16 mouse cellular contexts compared by ENCODE assay signal in the genomic region with DNA sequence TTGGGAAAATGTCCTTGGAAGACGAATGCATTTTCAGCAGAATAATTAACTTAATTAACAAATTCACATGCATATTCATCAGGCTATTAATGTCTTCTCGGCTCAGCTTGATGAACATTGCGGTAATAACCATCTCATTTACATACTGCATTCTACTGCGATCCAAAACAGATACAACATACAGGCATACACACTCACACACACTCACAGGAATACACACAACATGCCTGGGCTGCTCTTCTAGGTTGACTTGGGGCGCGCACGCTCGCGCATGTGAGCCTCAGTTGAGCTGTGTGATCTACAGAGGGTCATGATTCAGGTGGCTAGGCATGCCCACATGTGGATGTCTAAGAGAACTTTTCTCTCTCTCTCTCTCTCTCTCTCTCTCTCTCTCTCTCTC. TPM values are rescaled to one million over a fixed set of nuclear protein-coding genes. Genes with fewer than 3 reads are reported as not detected.
DNase-seq lines count a peak whose midpoint lies in the region; ATAC-seq and TF ChIP-seq lines count a peak whose summit lies in the region.
"Had no signal": no experiment of that assay in that cellular context is flagged by ENCODE, and none has a peak within 500 bp of the region (broad histone marks: within the 10 kb centered on the region; RNA-seq: fewer than 3 reads in every experiment).

No protein-coding gene starts in this region.

- H3K36me3 ChIP-seq in heart, embryonic 12.5 days = peaks cover 18% of the 10 kb centered on the region
- H3K36me3 ChIP-seq in midbrain, embryonic 10.5 days = peaks cover 22% of the 10 kb centered on the region
- no peaks in the 10 kb centered on the region for H3K36me3 ChIP-seq in midbrain, embryonic 11.5 days (ENCODE audit: control insufficient read depth, insufficient read depth, low read length)
- H3K36me3 ChIP-seq in forebrain, postnatal 0 days (ENCODE audit: insufficient read depth) = 0 out of 2 replicates have a peak, but pooled peaks cover 4% of the 10 kb centered on the region
- H3K36me3 ChIP-seq in neural tube, embryonic 14.5 days (ENCODE audit: control insufficient read depth, insufficient read depth, low read length) = no peaks in the 10 kb centered on the region

- H3K27ac ChIP-seq in heart, embryonic 12.5 days (ENCODE audit: poor library complexity, severe bottlenecking) = no peak overlapping the region
- H3K27ac ChIP-seq in midbrain, embryonic 10.5 days (replicated peaks) = no peak overlapping the region
- no peak overlapping the region for H3K27ac ChIP-seq in midbrain, embryonic 11.5 days (ENCODE audit: low read depth, low read length)
- peak overlapping the region; percentile 89 for H3K27ac ChIP-seq in forebrain, postnatal 0 days (ENCODE audit: low read depth, low read length)
- H3K27ac ChIP-seq in neural tube, embryonic 14.5 days (ENCODE audit: low read depth, low read length) = peak overlapping the region; percentile 72

- H3K9ac ChIP-seq in heart, embryonic 12.5 days = no peak overlapping the region; the same call in 1 of the 2 replicates
- H3K9ac ChIP-seq in midbrain, embryonic 11.5 days (ENCODE audit: low read length) = no peak overlapping the region
- no peak overlapping the region for H3K9ac ChIP-seq in forebrain, postnatal 0 days
- no peak overlapping the region for H3K9ac ChIP-seq in neural tube, embryonic 14.5 days (replicated peaks; ENCODE audit: low read depth, low read length)

- H3K4me1 ChIP-seq in heart, embryonic 12.5 days (replicated peaks) = peaks cover 10% of the 10 kb centered on the region
- peaks cover 18% of the 10 kb centered on the region for H3K4me1 ChIP-seq in midbrain, embryonic 10.5 days
- H3K4me1 ChIP-seq in midbrain, embryonic 11.5 days (ENCODE audit: control insufficient read depth, insufficient read depth, low read length) = no peaks in the 10 kb centered on the region
- H3K4me1 ChIP-seq in forebrain, postnatal 0 days (ENCODE audit: insufficient read depth) = peaks cover 27% of the 10 kb centered on the region
- H3K4me1 ChIP-seq in neural tube, embryonic 14.5 days (ENCODE audit: control insufficient read depth, insufficient read depth, low read length) = peaks cover 14% of the 10 kb centered on the region

- intact Hi-C loops in heart, postnatal 36 days (cut with DNase I) = no loop called here

- H3K9me3 ChIP-seq in heart, embryonic 12.5 days (replicated peaks) = no peaks in the 10 kb centered on the region
- H3K9me3 ChIP-seq in midbrain, embryonic 10.5 days (replicated peaks) = no peaks in the 10 kb centered on the region
- no peaks in the 10 kb centered on the region for H3K9me3 ChIP-seq in midbrain, embryonic 11.5 days (ENCODE audit: control insufficient read depth, low read length)
- no peaks in the 10 kb centered on the region for H3K9me3 ChIP-seq in forebrain, postnatal 0 days (ENCODE audit: low read length)
- no peaks in the 10 kb centered on the region for H3K9me3 ChIP-seq in neural tube, embryonic 14.5 days (ENCODE audit: control insufficient read depth, low read length)

- no peak for DNase-seq in heart, postnatal 36 days
- DNase-seq in midbrain, embryonic 10.5 days (ENCODE audit: low spot score) = no peak
- DNase-seq in midbrain, embryonic 11.5 days (ENCODE audit: low spot score, missing footprints) = no peak
- peak; percentile 70 for DNase-seq in forebrain, postnatal 0 days
- DNase-seq in spleen, adult 18-20 months = no peak
- no peak for DNase-seq in layer of hippocampus, adult 8-10 months (ENCODE audit: low spot score in 2 of 2)
- DNase-seq: adrenal gland, adult 2 months; cerebellum, adult 8-10 months; gastrocnemius, postnatal 14 days had no signal

- TF ChIP-seq CTCF in forebrain, postnatal 0 days (IDR thresholded peaks at IDR 0.05; ENCODE audit: low read depth) = no peak

- peak overlapping the region; percentile 34 for H3K4me3 ChIP-seq in heart, embryonic 12.5 days
- H3K4me3 ChIP-seq in midbrain, embryonic 10.5 days = peak overlapping the region; percentile 38; the same call in 1 of the 2 replicates
- H3K4me3 ChIP-seq in midbrain, embryonic 11.5 days (ENCODE audit: low read depth, low read length) = no peak overlapping the region
- H3K4me3 ChIP-seq in forebrain, postnatal 0 days (ENCODE audit: low read depth, low read length) = no peak overlapping the region
- H3K4me3 ChIP-seq in neural tube, embryonic 14.5 days (ENCODE audit: low read depth, low read length) = no peak overlapping the region

- ATAC-seq in heart, embryonic 12.5 days (ENCODE audit: insufficient number of reproducible peaks, low FRiP score) = no peak
- no peak for ATAC-seq in midbrain, embryonic 11.5 days (ENCODE audit: low FRiP score)
- ATAC-seq in forebrain, postnatal 0 days = peak; percentile 61; the same call in 1 of the 2 replicates
- peak; percentile 71 for ATAC-seq in neural tube, embryonic 14.5 days (ENCODE audit: low read depth)

- H3K27me3 ChIP-seq in heart, embryonic 12.5 days (replicated peaks) = peaks cover 17% of the 10 kb centered on the region
- H3K27me3 ChIP-seq in midbrain, embryonic 10.5 days (ENCODE audit: low read depth, poor library complexity, severe bottlenecking) = peaks cover 6% of the 10 kb centered on the region; the same call in 1 of the 2 replicates
- no peaks in the 10 kb centered on the region for H3K27me3 ChIP-seq in midbrain, embryonic 11.5 days (ENCODE audit: control insufficient read depth, insufficient read depth, low read length)
- H3K27me3 ChIP-seq in forebrain, postnatal 0 days (ENCODE audit: insufficient read depth, low read length) = no peaks in the 10 kb centered on the region
- H3K27me3 ChIP-seq in neural tube, embryonic 14.5 days (ENCODE audit: control insufficient read depth, insufficient read depth, low read length) = no peaks in the 10 kb centered on the region

- 29% methylated on average over 9 of the region's 9 CpGs for WGBS in heart, embryonic 12.5 days
- WGBS in midbrain, embryonic 10.5 days = 34% methylated on average over 9 of the region's 9 CpGs
- WGBS in midbrain, embryonic 11.5 days = 33% methylated on average over 9 of the region's 9 CpGs
- 8% methylated on average over 9 of the region's 9 CpGs for WGBS in forebrain, postnatal 0 days
- 17% methylated on average over 9 of the region's 9 CpGs for WGBS in neural tube, embryonic 14.5 days

- peak overlapping the region; percentile 71 for H3K4me2 ChIP-seq in heart, embryonic 12.5 days
- H3K4me2 ChIP-seq in midbrain, embryonic 11.5 days = no peak overlapping the region
- H3K4me2 ChIP-seq in forebrain, postnatal 0 days (ENCODE audit: low read depth) = peak overlapping the region; percentile 29; the same call in 1 of the 2 replicates
- H3K4me2 ChIP-seq in neural tube, embryonic 14.5 days (ENCODE audit: low read depth, low read length) = peak overlapping the region; percentile 19; the same call in 1 of the 2 replicates

RNA-seq across cellular contexts. Expression of a gene that starts 45.7 kb away (rescaled TPM):
- polyA plus RNA-seq in heart, embryonic 12.5 days (2016; fragmentation: Nextera tagmentation; extraction: Ambion mirVana) = not detected in 2 replicates
- total RNA-seq in heart, postnatal 36 days (2021) = not detected
- 0.05 and 0.09 TPM in 2 replicates for polyA plus RNA-seq in midbrain, embryonic 10.5 days (2016; fragmentation: Nextera tagmentation; extraction: Ambion mirVana)
- polyA plus RNA-seq in midbrain, embryonic 11.5 days (2014; fragmentation: Nextera tagmentation; extraction: Ambion mirVana) = 0.15 and 0.17 TPM in 2 replicates
- total RNA-seq in forebrain, postnatal 0 days (2014; rRNA removed) = 133 and 140 TPM in 2 replicates
- polyA plus RNA-seq in forebrain, postnatal 0 days (2015; fragmentation: Nextera tagmentation; extraction: Ambion mirVana) = 74.9 and 77.3 TPM in 2 replicates
- polyA plus RNA-seq in neural tube, embryonic 14.5 days (2014; fragmentation: Nextera tagmentation; extraction: Ambion mirVana) = 25.3 and 25.5 TPM in 2 replicates
- total RNA-seq in layer of hippocampus, adult 8-10 months (2022) = 100 to 1,000 TPM; 124 to 133 (median 129) TPM
- total RNA-seq: adrenal gland, adult 2 months; gastrocnemius, postnatal 14 days; hematopoietic stem cell, adult 5-6 weeks had no signal
- polyA plus RNA-seq: adrenal gland, adult 2 months; C2C12; large intestine, adult 2 months; liver, embryonic 16.5 days; thymus, postnatal 0 days had no signal

Comparison
In these comparisons a context has a peak if more than half of its experiments do, and no peak if none do; other contexts are left out.
1. H3K4me3 ChIP-seq: peak in heart, embryonic 12.5 days (single experiment) and midbrain, embryonic 10.5 days (single experiment); none in midbrain, embryonic 11.5 days (single experiment), forebrain, postnatal 0 days (single experiment) and neural tube, embryonic 14.5 days (single experiment).
2. ATAC-seq: peak in forebrain, postnatal 0 days (single experiment) and neural tube, embryonic 14.5 days (single experiment); none in heart, embryonic 12.5 days (single experiment) and midbrain, embryonic 11.5 days (single experiment).
3. H3K27ac ChIP-seq: peak in forebrain, postnatal 0 days (single experiment) and neural tube, embryonic 14.5 days (single experiment); none in heart, embryonic 12.5 days (single experiment), midbrain, embryonic 10.5 days (single experiment) and midbrain, embryonic 11.5 days (single experiment).
4. RNA of a gene that starts 45.7 kb away (polyA plus RNA-seq): 74.9 to 77.3 TPM in forebrain, postnatal 0 days and 25.3 to 25.5 TPM in neural tube, embryonic 14.5 days; 0.15 to 0.17 TPM in midbrain, embryonic 11.5 days, 0.05 to 0.09 TPM in midbrain, embryonic 10.5 days and not detected in heart, embryonic 12.5 days; every median in the first group is over 10 times any median in the second.